Mouse (Mus musculus) heart, postnatal 0 days (tissue): ENCODE measurements around the gene Tmem204. TPM values are rescaled to one million over a fixed set of nuclear protein-coding genes. Genes with fewer than 3 reads are reported as not detected.

ENCODE experiments used
- ATAC-seq: fragments of 200-750 bp; cut with Nextera tagmentation; 2 replicates; pipeline ENCODE4 v1.8.0; 2017; ENCODE audit warnings: low read depth, moderate number of reproducible peaks, moderate library complexity; ENCODE audit not compliant: insufficient read depth
- DNase-seq: peaks from one replicate; pipeline ENCODE4 v3.0.0-alpha.2; 2016; ENCODE audit warnings: low spot score
- H3K27ac ChIP-seq: fragments of 300-500 bp; sonication (generic); 2 replicates; pipeline ENCODE4 v1.5.1; 2014; ENCODE audit warnings: low read depth, mild to moderate bottlenecking
- H3K27me3 ChIP-seq: fragments of 300-500 bp; sonication (generic); 2 replicates; pipeline ENCODE4 v1.6.1; 2014; ENCODE audit warnings: low read length, mixed read lengths; ENCODE audit not compliant: control insufficient read depth, insufficient read depth
- H3K36me3 ChIP-seq: fragments of 300-500 bp; sonication (generic); replicated peaks from 2 replicates; pipeline ENCODE4 v1.6.1; 2014; ENCODE audit warnings: low read length, mixed read lengths; ENCODE audit not compliant: control insufficient read depth, insufficient read depth
- H3K4me1 ChIP-seq: fragments of 300-500 bp; sonication (generic); 2 replicates; pipeline ENCODE4 v1.6.1; 2014; ENCODE audit warnings: antibody characterized with exemption; ENCODE audit not compliant: control insufficient read depth, insufficient read depth
- H3K4me2 ChIP-seq: fragments of 300-500 bp; sonication (generic); 2 replicates; pipeline ENCODE4 v1.6.1; 2014; ENCODE audit warnings: low read depth, mild to moderate bottlenecking, low read length, moderate library complexity
- H3K4me3 ChIP-seq: fragments of 300-500 bp; sonication (generic); 2 replicates; pipeline ENCODE4 v1.5.1; 2014; ENCODE audit warnings: low read depth, low read length
- H3K9ac ChIP-seq: fragments of 300-500 bp; sonication (generic); replicated peaks from 2 replicates; pipeline ENCODE4 v1.6.1; 2014; ENCODE audit warnings: low read depth, low read length, mixed read lengths
- H3K9me3 ChIP-seq: fragments of 300-500 bp; sonication (generic); replicated peaks from 2 replicates; pipeline ENCODE4 v1.6.1; 2016; ENCODE audit warnings: low read length; ENCODE audit not compliant: control insufficient read depth
- CTCF ChIP-seq: IDR thresholded peaks from 2 replicates; pipeline ENCODE4 v1.5.1; 2016; ENCODE audit warnings: antibody characterized with exemption, control low read depth, low read depth
- EP300 ChIP-seq: IDR thresholded peaks from 2 replicates; pipeline ENCODE4 v1.6.1; 2016; ENCODE audit warnings: antibody characterized with exemption, low read depth
- WGBS: fragments of 180-500 bp; shearing (Covaris S2); extraction: QIAGEN DNeasy Blood & Tissue Kit; methylation state at CpG from one replicate; pipeline ENCODE4 v1.1.7; 2014; 5-methylcytosine and 5-hydroxymethylcytosine counted together
- polyA plus RNA-seq: library from polyadenylated mRNA; unstranded; fragments of >200 nt; fragmentation: Nextera tagmentation; extraction: Ambion mirVana; gene quantifications from 2 replicates; pipeline ENCODE4 v1.2.1, GENCODE M21; 2015
- total RNA-seq: library from RNA; depleted of rRNA; stranded (reverse); fragments of >200 nt; gene quantifications from 2 replicates; pipeline ENCODE4 v1.2.3, GENCODE M21; 2014; ENCODE audit warnings: low replicate concordance

The Tmem204 gene
- total and polyA plus RNA-seq, 2 experiments from 2014 or later = 27.9 to 56.4 TPM

- TF ChIP-seq EP300 (peak; percentile 42; the same call in 1 of the 2 replicates), CTCF (no peak)
- H3K9me3 ChIP-seq = no peaks in the 10 kb centered on the region
- DNase-seq = peak; percentile 51
- H3K27ac ChIP-seq = peak overlapping the region; percentile 85; the same call in 1 of the 2 replicates
- peak overlapping the region; percentile 67 for H3K9ac ChIP-seq
- H3K4me2 ChIP-seq = peak overlapping the region; percentile 66
- H3K36me3 ChIP-seq = no peaks in the 10 kb centered on the region; the same call in 1 of the 2 replicates
- H3K4me1 ChIP-seq = peaks cover 34% of the 10 kb centered on the region
- peak; percentile 63 for ATAC-seq
- 25% methylated on average over 13 of the region's 13 CpGs for WGBS
- H3K27me3 ChIP-seq = no peaks in the 10 kb centered on the region
- H3K4me3 ChIP-seq = peak overlapping the region; percentile 48
These were observed 5.5 kb downstream of the Tmem204 start for GRCm38 (mm10) chr17:25077771-25078372.

GRCm38 (mm10) chr17:25076906-25077305 lies 6.5 kb downstream of the Tmem204 start:
- Histone ChIP-seq H3K27ac (no peak overlapping the region), H3K9ac (no peak overlapping the region)
- no peak for ATAC-seq

GRCm38 (mm10) chr17:25068690-25069089 lies 14.7 kb downstream of the Tmem204 start:
- no peaks in the 10 kb centered on the region for H3K27me3 ChIP-seq
- H3K4me2 ChIP-seq = no peak overlapping the region
- WGBS = 45% methylated on average over 2 of the region's 2 CpGs
- H3K4me1 ChIP-seq = peaks cover 19% of the 10 kb centered on the region
- DNase-seq (no peak), ATAC-seq (no peak)
- H3K4me3 ChIP-seq = no peak overlapping the region
- H3K9ac ChIP-seq = no peak overlapping the region
- no peak for TF ChIP-seq CTCF
- no peak for TF ChIP-seq EP300
- H3K27ac ChIP-seq = peak overlapping the region; percentile 64
- no peaks in the 10 kb centered on the region for H3K9me3 ChIP-seq
- H3K36me3 ChIP-seq = no peaks in the 10 kb centered on the region

More at GRCm38 (mm10) chr17:25076906-25077305, 6.5 kb downstream of the Tmem204 start:
- no peak for TF ChIP-seq CTCF
- no peak for TF ChIP-seq EP300
- H3K27me3 ChIP-seq = no peaks in the 10 kb centered on the region
- no peaks in the 10 kb centered on the region for H3K9me3 ChIP-seq
- no peaks in the 10 kb centered on the region; the same call in 1 of the 2 replicates for H3K36me3 ChIP-seq
- WGBS = 79% methylated on average over 4 of the region's 4 CpGs
- H3K4me3 ChIP-seq = peak overlapping the region; percentile 1; the same call in 1 of the 2 replicates
- H3K4me2 ChIP-seq = peak overlapping the region; percentile 66
- peaks cover 30% of the 10 kb centered on the region for H3K4me1 ChIP-seq
- no peak for DNase-seq

- no peaks in the 10 kb centered on the region for H3K36me3 ChIP-seq
- H3K9ac ChIP-seq = no peak overlapping the region
- peak overlapping the region; percentile 64 for H3K27ac ChIP-seq
- DNase-seq (peak; percentile 58), ATAC-seq (peak; percentile 47)
- H3K9me3 ChIP-seq = no peaks in the 10 kb centered on the region
- no peak overlapping the region for H3K4me2 ChIP-seq
- H3K4me3 ChIP-seq = no peak overlapping the region
- WGBS = 27% methylated on average over 8 of the region's 8 CpGs
- peaks cover 22% of the 10 kb centered on the region for H3K4me1 ChIP-seq
- no peaks in the 10 kb centered on the region for H3K27me3 ChIP-seq
- peak; percentile 95 for TF ChIP-seq EP300
- TF ChIP-seq CTCF = no peak
These were observed 15.9 kb downstream of the Tmem204 start for GRCm38 (mm10) chr17:25067442-25067851.

- DNase-seq (no peak), ATAC-seq (no peak)
- Histone ChIP-seq H3K9me3 (no peaks in the 10 kb centered on the region), H3K4me1 (peaks cover 20% of the 10 kb centered on the region), H3K4me3 (no peak overlapping the region), H3K4me2 (no peak overlapping the region), H3K27me3 (no peaks in the 10 kb centered on the region), H3K36me3 (0 out of 2 replicates have a peak, but pooled peaks cover under 1% of the 10 kb centered on the region), H3K27ac (peak overlapping the region; percentile 64), H3K9ac (no peak overlapping the region)
- WGBS = 79% methylated on average over 7 of the region's 7 CpGs
- TF ChIP-seq EP300 (no peak), CTCF (no peak)
These were observed 16.8 kb downstream of the Tmem204 start for GRCm38 (mm10) chr17:25066595-25066994.

- Histone ChIP-seq H3K4me3 (no peak overlapping the region), H3K9me3 (no peaks in the 10 kb centered on the region), H3K27ac (peak overlapping the region; percentile 74; the same call in 1 of the 2 replicates), H3K4me2 (no peak overlapping the region), H3K27me3 (no peaks in the 10 kb centered on the region), H3K9ac (no peak overlapping the region), H3K36me3 (peaks cover 6% of the 10 kb centered on the region), H3K4me1 (peaks cover 20% of the 10 kb centered on the region)
- no peak for ATAC-seq
- TF ChIP-seq CTCF (no peak), EP300 (no peak)
- DNase-seq = no peak
- 70% methylated on average over 3 of the region's 3 CpGs for WGBS
These were observed 18.2 kb downstream of the Tmem204 start for GRCm38 (mm10) chr17:25065189-25065588.
